Mouse (Mus musculus): Measurements from ENCODE around the gene Fads2.

Fads2 gene

GRCm38 (mm10) chr19:10102054-10102700 is 631 bp upstream of the Fads2 start:
- no peak for DNase-seq (ENCODE audit: low read depth, low spot score)

DNA sequence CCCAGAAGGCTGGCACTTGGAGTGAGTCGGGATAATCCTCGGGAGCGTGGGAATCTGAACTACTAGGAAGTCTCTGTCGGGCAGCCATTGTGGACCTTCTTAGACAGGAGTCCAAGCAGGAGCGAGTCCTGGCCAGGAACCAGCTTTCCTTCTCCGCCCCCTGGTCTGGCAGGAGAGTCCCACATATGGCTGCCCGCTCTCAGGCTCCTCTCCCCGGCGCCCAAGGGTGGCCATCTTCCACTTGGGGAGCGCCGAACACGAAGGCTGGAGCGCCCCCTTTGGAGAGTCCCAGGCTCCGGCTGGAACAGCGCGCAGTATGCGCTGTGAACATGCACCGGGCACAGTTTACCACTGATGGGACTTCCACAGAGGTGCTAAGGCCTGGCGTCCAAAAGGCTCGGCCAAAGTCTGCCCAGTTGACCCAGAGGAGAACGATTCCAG is 895 bp downstream of the Fads2 start:
- DNase-seq (ENCODE audit: low read depth, low spot score) = peak; percentile 62

- no peak for DNase-seq (ENCODE audit: low read depth, low spot score)
Observed at GRCm38 (mm10) chr19:10097826-10098225, 3.7 kb downstream of the Fads2 start.

DNA sequence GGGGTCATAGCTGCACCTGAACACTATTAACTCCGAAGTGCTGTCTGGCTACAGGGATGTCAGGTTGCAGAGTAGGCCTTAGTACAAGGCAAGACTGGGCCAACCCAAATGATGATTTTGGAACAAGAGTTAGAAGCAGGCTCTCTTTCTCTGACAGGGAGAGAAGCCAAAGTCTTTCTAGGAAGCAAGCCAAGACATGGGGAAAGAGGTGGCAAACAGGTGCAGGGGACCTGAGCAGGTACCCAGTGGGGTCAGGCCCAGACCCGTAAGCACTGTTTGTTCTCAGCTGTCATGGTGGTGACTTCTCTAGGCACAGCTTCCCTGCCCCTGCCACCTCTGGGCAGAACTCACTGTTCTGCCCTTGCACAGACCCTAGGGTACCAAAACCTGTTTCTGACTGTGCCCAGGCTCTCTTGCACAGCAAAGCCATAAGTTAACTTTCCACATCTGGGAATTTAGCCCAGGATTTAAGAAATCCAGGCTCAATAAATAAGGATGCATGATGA is 5.1 kb downstream of the Fads2 start:
- no peak for DNase-seq (ENCODE audit: low read depth, low spot score)

DNA sequence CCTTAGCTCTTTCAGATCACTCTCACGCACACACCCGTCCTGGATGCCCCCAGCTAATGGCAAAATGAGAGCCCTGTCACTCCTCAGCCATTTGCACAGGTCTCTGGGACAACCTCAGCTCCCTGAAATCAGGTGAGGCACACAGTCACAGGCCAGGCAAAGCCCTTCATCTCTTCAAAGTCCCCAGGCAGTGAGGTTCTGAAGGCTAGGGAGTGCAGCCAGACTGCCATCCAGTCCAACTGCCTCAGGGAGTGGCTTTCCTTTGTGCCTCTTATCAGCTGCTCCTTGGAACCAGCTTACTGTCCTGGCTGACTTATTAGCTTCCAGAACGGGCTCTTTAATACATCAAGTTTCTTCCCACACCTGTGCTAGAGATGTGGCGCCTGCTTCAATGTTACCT is 6.9 kb downstream of the Fads2 start:
- no peak for DNase-seq (ENCODE audit: low read depth, low spot score)

DNA sequence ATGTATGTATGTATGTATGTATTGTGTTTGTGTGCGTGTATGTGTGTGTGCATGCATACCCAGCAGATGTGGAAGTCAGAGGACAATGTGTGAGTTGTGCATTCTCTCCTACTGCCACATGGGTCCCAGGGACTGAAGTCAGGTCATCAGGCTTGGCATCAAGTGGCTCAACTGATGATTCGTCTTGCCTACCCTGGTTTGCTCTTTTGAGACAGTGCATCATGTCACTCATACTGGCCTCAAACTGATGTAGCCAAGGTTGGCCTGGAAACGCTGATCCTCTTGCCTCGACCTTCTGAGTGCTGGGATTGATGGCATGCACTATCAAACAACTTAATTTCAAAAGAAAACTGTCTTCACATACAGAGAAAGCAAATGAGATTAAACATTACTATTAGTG is 7.7 kb downstream of the Fads2 start:
- no peak for DNase-seq (ENCODE audit: low read depth, low spot score)

DNA sequence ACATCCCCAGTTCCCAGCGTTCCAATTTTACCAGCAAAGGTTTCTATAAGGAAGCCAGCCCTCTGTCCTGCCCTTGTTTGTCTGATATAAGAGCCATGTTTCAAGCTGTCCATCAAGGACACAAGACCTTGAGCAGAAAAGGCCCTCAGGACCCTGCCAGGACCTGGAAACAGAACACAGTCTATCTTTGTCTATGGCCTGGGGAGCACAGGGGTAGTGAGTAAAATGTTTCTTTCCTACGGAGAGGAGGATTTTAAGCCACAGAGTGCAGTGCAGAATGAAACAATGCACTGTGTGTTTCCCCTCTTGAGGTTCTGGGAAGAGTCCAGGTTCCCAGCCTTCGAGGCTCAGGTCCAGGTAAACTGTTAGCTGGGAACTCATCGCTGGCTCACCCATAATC is 14.6 kb downstream of the Fads2 start:
- no peak for DNase-seq (ENCODE audit: low read depth, low spot score)

GRCm38 (mm10) chr19:10085454-10085853 is 16.1 kb downstream of the Fads2 start:
- no peak for DNase-seq (ENCODE audit: low read depth, low spot score)

- no peak for DNase-seq (ENCODE audit: low read depth, low spot score)
Observed at GRCm38 (mm10) chr19:10082105-10082504, 19.4 kb downstream of the Fads2 start.

- no peak for DNase-seq (ENCODE audit: low read depth, low spot score)
Observed at GRCm38 (mm10) chr19:10080384-10080783, 21.2 kb downstream of the Fads2 start.

DNA sequence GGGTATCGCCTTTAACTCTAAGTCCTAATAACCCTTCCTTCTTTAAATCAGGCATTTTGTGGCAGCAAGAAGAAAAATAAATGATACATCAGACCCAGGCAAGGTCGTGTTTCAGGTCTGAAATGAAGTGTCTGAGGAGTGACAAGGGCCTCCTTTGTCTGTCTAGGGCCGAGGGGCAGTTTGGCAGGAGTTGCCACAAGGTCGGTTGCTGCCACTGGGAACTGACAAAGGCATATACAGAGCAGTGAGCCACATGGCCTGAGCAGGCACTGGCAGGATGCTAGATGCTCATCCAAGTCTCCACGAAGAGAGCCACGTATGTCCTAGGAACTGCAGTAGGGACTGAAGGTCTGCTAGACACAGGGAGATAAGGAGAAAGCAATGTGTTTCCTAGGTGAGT is 23.2 kb downstream of the Fads2 start:
- DNase-seq (ENCODE audit: low read depth, low spot score) = no peak

DNA sequence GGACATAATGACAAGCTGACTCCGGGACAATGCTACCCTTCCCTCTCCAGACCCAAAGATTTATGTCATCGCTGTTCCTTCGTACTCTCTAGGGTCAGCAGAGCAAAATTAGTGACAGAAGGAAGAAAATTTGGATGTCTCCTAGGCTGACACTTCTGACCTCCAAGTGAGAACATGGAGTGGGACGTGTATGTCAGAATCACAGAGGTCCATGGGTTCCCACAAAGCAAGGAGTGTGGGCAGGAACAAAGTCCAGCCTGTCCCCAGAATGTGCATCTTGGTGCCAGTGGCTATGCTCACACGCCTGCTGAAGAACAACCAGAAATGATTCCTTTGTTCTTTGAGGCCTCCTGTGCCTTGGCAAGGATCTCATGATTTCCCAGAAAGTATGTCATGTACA is 28.4 kb downstream of the Fads2 start:
- DNase-seq (ENCODE audit: low read depth, low spot score) = no peak

DNA sequence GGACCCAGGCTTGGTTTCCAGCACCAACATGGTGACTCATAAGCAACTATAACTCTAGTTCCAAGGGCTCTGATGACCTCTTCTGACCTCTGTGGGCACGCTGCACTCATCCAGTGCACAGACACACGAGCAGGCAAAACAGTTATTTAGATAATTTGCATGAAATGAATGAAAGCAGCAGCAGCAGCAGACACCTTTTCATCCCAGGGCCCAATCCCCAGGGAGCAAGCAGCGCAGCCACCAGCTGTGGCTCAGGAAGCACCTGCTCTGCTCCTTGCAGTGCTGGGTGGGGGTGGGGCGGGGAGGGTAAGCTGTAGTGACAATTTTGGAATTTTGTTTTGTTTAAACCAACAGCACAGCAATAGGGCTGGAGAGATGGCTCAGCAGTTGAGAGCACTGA is 29.7 kb downstream of the Fads2 start:
- no peak for DNase-seq (ENCODE audit: low read depth, low spot score)

DNA sequence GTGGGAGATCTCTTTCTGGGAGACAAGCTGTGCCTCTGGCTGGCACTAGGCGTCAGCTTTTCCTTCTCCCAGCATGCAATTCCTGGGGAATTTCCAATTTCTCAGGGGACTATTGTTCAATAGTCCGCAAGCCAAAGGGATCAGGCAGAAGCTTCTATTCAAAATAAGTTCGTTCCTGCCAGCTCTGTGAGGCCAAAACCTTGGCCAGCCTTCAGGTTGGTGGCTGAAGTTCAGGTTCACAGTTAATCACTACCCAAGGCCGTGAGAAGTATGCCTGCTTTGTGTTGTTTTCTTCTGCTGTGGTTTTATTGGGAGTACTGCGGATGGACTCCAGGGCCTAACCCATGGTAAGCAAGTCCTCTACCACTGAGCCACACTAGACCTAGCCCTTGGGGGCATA is 30.4 kb downstream of the Fads2 start:
- no peak for DNase-seq (ENCODE audit: low read depth, low spot score)

- DNase-seq (ENCODE audit: low read depth, low spot score) = no peak
Observed at GRCm38 (mm10) chr19:10070186-10070980, 31.2 kb downstream of the Fads2 start.

- no peak for DNase-seq (ENCODE audit: low read depth, low spot score)
Observed at GRCm38 (mm10) chr19:10067701-10068100, 33.8 kb downstream of the Fads2 start.

DNA sequence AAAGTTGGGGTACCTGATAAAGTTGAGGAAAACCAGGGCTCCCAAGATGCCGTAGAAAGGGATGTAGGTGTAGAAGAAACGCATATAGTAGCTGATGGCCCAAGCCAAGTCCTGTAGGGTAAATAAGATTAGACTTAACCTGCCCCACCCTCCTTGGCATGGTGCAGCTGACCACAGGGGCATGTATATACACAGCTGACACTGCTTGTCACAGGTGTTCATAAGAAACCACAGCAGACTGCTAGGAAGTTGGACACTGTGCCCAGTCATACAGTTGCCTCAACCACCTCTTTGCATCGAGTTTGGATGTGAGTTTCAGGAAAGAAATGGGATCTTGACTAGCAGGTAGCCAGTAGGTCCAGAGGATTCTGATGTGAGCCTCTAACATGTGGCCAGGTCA is 35.0 kb downstream of the Fads2 start:
- DNase-seq (ENCODE audit: low read depth, low spot score) = no peak

DNA sequence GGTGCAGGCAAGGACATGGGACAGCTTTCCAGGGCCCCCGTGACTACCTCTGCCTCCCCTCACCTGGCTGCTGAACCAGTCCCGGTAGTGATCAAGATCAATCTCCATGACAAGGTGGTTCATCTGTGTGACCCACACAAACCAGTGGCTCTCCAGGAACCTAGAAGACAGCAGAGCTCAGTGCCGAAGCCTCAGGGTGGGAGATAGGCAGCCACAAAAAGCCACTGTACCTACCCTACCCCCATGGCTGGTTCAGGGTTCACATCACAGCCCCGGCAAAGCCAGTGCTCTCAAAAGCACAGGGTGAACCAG is 35.4 kb downstream of the Fads2 start:
- no peak for DNase-seq (ENCODE audit: low read depth, low spot score)

- no peak for DNase-seq (ENCODE audit: low read depth, low spot score)
Observed at GRCm38 (mm10) chr19:10065465-10066188, 35.9 kb downstream of the Fads2 start.

DNA sequence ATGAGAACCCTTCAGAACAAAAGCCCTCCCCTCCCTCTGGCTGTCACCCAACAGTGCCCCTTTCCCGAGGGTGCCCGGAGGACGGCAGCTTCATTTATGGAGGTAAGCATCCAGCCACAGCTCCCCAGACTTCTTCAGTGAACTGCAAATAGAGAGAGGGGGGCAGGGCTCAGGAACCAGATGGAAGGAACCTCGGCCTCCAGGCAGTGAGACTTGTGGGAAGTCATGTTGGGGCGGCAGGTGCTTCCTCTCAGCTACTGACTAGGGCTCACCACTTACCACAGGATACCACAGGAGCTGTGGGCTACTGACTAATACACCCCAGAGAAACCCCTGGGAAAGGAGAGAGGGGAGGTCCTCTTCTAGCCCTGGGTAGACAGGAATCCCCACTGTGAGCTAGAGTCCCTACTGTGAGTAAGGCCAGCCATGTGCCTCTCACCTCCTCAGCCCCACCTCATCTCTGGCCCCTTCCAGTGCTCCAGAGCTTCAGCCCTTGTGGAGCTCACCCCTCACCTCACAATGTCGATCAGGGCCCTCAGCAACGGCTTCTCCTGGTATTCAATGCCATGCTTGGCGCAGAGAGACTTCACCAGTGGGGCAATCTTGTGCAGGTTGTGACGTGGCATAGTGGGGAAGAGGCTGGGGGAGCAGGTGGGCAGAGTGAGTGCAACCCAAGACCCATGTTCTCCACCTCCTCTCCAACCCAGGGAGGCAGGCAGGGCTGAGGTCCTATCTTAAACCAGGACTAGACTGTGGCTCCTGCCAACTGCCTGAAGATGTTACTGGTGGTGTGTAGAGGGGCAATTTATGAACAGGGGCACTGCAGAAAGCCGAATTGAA is 37.2 kb downstream of the Fads2 start:
- DNase-seq (ENCODE audit: low read depth, low spot score) = no peak

- DNase-seq (ENCODE audit: low read depth, low spot score) = no peak
Observed at GRCm38 (mm10) chr19:10062862-10063261, 38.7 kb downstream of the Fads2 start.

- no peak for DNase-seq (ENCODE audit: low read depth, low spot score)
Observed at GRCm38 (mm10) chr19:10062292-10062691, 39.3 kb downstream of the Fads2 start.
